Mouse (Mus musculus): ENCODE data around the gene S100a10. TPM values are rescaled to one million over a fixed set of nuclear protein-coding genes. Genes with fewer than 3 reads are reported as not detected.
A peak's percentile ranks its signal among the peaks of the same experiment; 100 is the strongest.

The S100a10 gene
- total and polyA plus RNA-seq, 2 experiments from 2014 or later = 91.5 to 198 TPM

- no peak overlapping the region for H3K4me3 ChIP-seq (ENCODE audit: low read length)
- no peaks in the 10 kb centered on the region for H3K27me3 ChIP-seq (ENCODE audit: insufficient read depth, low read length)
- H3K27ac ChIP-seq = no peak overlapping the region
- H3K4me1 ChIP-seq (ENCODE audit: insufficient read depth, low read length) = no peaks in the 10 kb centered on the region
- ATAC-seq (no peak), DNase-seq (ENCODE audit: low spot score) (no peak)
- WGBS = 95% methylated on average over 4 of the region's 4 CpGs
- no peak overlapping the region for H3K4me2 ChIP-seq (ENCODE audit: low read depth, low read length)
- H3K36me3 ChIP-seq (ENCODE audit: insufficient read depth, low read length) = no peaks in the 10 kb centered on the region; the same call in 1 of the 2 replicates
- TF ChIP-seq CTCF (IDR thresholded peaks at IDR 0.05; ENCODE audit: low read depth) = no peak
- H3K9me3 ChIP-seq (ENCODE audit: low read length) = no peaks in the 10 kb centered on the region
- no peak overlapping the region for H3K9ac ChIP-seq (replicated peaks; ENCODE audit: low read length)
Measured at GRCm38 (mm10) chr3:93563216-93563615, 8.3 kb downstream of the S100a10 start.

DNA sequence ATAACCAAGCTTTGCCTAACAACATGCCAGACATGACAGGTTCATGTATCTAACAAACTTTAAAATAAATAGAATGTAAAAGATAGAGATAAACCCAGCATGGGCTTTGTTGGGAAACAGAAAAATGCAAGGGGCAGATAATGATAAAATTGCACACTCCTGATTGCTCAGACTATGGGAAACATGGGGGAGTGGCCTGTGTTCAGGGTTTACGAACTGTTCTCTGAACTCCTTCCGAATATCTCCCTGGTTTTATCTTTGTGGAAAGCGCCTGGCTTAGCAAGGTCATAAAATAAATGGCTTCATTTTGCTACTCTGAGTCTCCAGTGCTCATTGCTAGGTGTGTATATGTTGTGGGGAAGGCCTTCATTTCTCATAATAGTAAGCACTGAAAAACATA, 12.0 kb downstream of the S100a10 start:
- DNase-seq (ENCODE audit: low spot score) (no peak), ATAC-seq (no peak)
- TF ChIP-seq CTCF (IDR thresholded peaks at IDR 0.05; ENCODE audit: low read depth) = no peak
- no peaks in the 10 kb centered on the region for H3K27me3 ChIP-seq (ENCODE audit: insufficient read depth, low read length)
- H3K4me3 ChIP-seq (ENCODE audit: low read length) = no peak overlapping the region
- H3K4me2 ChIP-seq (ENCODE audit: low read depth, low read length) = no peak overlapping the region
- H3K36me3 ChIP-seq (ENCODE audit: insufficient read depth, low read length) = no peaks in the 10 kb centered on the region; the same call in 1 of the 2 replicates
- no peaks in the 10 kb centered on the region for H3K4me1 ChIP-seq (ENCODE audit: insufficient read depth, low read length)
- H3K27ac ChIP-seq = no peak overlapping the region
- 97% methylated on average over 3 of the region's 3 CpGs for WGBS
- no peaks in the 10 kb centered on the region for H3K9me3 ChIP-seq (ENCODE audit: low read length)
- H3K9ac ChIP-seq (replicated peaks; ENCODE audit: low read length) = no peak overlapping the region

DNA sequence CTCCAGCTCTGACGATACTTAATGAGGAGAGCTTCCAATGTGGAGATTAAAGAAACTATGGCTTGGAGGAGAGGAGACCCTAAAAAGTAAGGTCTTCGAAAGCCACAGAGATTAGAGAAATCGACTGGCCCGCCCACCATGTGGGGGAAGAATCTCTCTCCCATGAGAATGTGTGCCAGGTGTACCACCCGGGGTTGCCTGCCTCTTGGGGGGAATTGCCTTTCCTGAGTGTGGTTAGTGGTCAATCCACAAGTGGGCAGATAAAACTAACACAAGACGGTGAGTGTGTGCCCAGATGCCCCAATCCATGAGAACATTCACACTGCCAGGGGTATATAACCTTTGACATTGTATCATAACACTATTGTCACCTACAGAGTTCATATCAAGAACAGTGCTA, 12.8 kb downstream of the S100a10 start:
- no peak overlapping the region for H3K27ac ChIP-seq
- no peaks in the 10 kb centered on the region for H3K27me3 ChIP-seq (ENCODE audit: insufficient read depth, low read length)
- DNase-seq (ENCODE audit: low spot score) (no peak), ATAC-seq (no peak)
- H3K9ac ChIP-seq (replicated peaks; ENCODE audit: low read length) = no peak overlapping the region
- 93% methylated on average over 6 of the region's 6 CpGs for WGBS
- H3K9me3 ChIP-seq (ENCODE audit: low read length) = no peaks in the 10 kb centered on the region
- no peaks in the 10 kb centered on the region; the same call in 1 of the 2 replicates for H3K36me3 ChIP-seq (ENCODE audit: insufficient read depth, low read length)
- no peak overlapping the region for H3K4me3 ChIP-seq (ENCODE audit: low read length)
- H3K4me2 ChIP-seq (ENCODE audit: low read depth, low read length) = no peak overlapping the region
- TF ChIP-seq CTCF (IDR thresholded peaks at IDR 0.05; ENCODE audit: low read depth) = no peak
- no peaks in the 10 kb centered on the region for H3K4me1 ChIP-seq (ENCODE audit: insufficient read depth, low read length)

DNA sequence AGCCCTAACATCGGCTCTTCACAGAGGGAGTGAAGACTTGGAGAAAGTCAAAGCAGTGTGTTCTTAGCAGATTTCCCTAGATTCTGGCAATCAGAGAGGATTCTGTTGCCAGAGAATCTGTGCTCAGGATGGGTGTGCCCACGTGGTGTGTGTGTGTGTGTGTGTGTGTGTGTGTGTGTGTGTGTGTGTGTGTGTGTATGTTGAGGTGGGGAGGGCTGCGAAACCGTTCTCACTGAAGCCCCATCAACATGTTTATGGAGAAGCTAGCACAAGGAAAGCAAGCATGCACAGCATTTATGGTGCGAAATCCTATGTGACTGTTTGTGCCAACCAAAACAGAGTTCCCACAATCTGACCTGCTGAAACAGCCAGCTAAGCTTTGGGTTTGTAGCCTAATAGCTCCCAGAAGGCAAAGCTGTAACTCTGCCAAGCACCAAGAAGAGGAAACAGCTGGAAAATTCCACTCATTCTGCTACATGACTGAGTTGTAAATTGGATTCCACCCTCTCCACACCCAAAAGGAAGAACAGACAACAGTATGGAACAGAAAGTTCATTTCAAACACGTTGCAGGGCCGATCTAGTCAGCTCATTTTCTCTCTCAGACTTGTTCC, 13.7 kb downstream of the S100a10 start:
- H3K9me3 ChIP-seq (ENCODE audit: low read length) = no peaks in the 10 kb centered on the region
- H3K27me3 ChIP-seq (ENCODE audit: insufficient read depth, low read length) = no peaks in the 10 kb centered on the region
- DNase-seq (ENCODE audit: low spot score) (peak; percentile 56), ATAC-seq (no peak)
- H3K4me3 ChIP-seq (ENCODE audit: low read length) = no peak overlapping the region
- H3K4me2 ChIP-seq (ENCODE audit: low read depth, low read length) = no peak overlapping the region
- no peak overlapping the region for H3K27ac ChIP-seq
- no peak for TF ChIP-seq CTCF (IDR thresholded peaks at IDR 0.05; ENCODE audit: low read depth)
- H3K36me3 ChIP-seq (ENCODE audit: insufficient read depth, low read length) = no peaks in the 10 kb centered on the region; the same call in 1 of the 2 replicates
- H3K4me1 ChIP-seq (ENCODE audit: insufficient read depth, low read length) = no peaks in the 10 kb centered on the region
- WGBS = 58% methylated on average over 7 of the region's 7 CpGs
- no peak overlapping the region for H3K9ac ChIP-seq (replicated peaks; ENCODE audit: low read length)

GRCm38 (mm10) chr3:93569046-93569445, 14.2 kb downstream of the S100a10 start:
- no peaks in the 10 kb centered on the region for H3K27me3 ChIP-seq (ENCODE audit: insufficient read depth, low read length)
- DNase-seq (ENCODE audit: low spot score) = no peak
- no peak for ATAC-seq
- no peak overlapping the region for H3K4me3 ChIP-seq (ENCODE audit: low read length)
- H3K36me3 ChIP-seq (ENCODE audit: insufficient read depth, low read length) = no peaks in the 10 kb centered on the region; the same call in 1 of the 2 replicates
- no peak for TF ChIP-seq CTCF (IDR thresholded peaks at IDR 0.05; ENCODE audit: low read depth)
- no peaks in the 10 kb centered on the region for H3K9me3 ChIP-seq (ENCODE audit: low read length)
- H3K4me1 ChIP-seq (ENCODE audit: insufficient read depth, low read length) = no peaks in the 10 kb centered on the region
- H3K27ac ChIP-seq = no peak overlapping the region
- WGBS = 59% methylated on average over 2 of the region's 2 CpGs
- no peak overlapping the region for H3K4me2 ChIP-seq (ENCODE audit: low read depth, low read length)
- no peak overlapping the region for H3K9ac ChIP-seq (replicated peaks; ENCODE audit: low read length)

DNA sequence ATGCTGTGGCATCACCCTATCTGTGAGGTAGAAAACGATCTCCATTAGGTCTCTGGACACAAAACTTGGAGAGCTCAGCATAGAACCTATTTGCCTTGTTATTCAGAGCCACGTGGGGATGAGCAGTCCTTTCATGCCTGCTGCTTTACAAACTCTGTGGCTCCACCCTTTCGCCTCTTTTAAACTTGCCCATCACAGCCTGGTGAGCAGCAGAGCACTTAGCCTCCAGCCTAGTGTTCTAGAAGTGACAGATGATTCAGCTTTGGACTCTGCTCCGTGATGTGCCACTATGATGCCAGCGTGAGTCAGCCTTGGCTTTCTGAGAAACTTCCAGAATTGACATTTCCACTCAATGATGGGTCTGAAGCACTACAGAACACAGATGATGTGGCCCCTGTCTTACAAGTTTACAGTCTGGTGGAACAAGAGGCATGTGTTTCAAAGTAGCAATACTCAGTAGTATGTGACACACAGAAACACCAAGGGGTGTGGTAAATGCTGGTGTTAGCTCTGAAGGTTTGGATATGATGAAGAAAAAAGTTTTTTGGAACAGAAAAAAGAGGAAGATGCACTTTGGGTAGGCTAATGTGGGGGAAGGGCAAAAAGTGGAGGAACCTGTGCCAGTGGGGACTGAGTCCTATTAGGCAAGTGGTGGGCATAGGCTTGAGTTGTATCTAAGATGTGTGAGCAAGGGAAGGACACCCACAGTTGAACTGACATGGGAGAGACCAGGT, 17.3 kb downstream of the S100a10 start:
- DNase-seq (ENCODE audit: low spot score) (no peak), ATAC-seq (no peak)
- no peak overlapping the region for H3K9ac ChIP-seq (replicated peaks; ENCODE audit: low read length)
- H3K36me3 ChIP-seq (ENCODE audit: insufficient read depth, low read length) = no peaks in the 10 kb centered on the region
- H3K27me3 ChIP-seq (ENCODE audit: insufficient read depth, low read length) = no peaks in the 10 kb centered on the region
- no peak overlapping the region for H3K27ac ChIP-seq
- no peaks in the 10 kb centered on the region for H3K9me3 ChIP-seq (ENCODE audit: low read length)
- no peaks in the 10 kb centered on the region for H3K4me1 ChIP-seq (ENCODE audit: insufficient read depth, low read length)
- WGBS = 75% methylated on average over 5 of the region's 5 CpGs
- no peak for TF ChIP-seq CTCF (IDR thresholded peaks at IDR 0.05; ENCODE audit: low read depth)
- no peak overlapping the region for H3K4me2 ChIP-seq (ENCODE audit: low read depth, low read length)
- H3K4me3 ChIP-seq (ENCODE audit: low read length) = no peak overlapping the region
